Mouse (Mus musculus) heart, adult 10 weeks (tissue): ENCODE results near the gene Lmo1. TPM values are rescaled to one million over a fixed set of nuclear protein-coding genes. Genes with fewer than 3 reads are reported as not detected.

Experiments
- polyA plus RNA-seq: library from polyadenylated mRNA; stranded (reverse); fragments of 350-450 nt; fragmentation: Illumina TruSeq; extraction: RNeasy Lipid Tissue Mini Kit (QIAGEN cat#74804); gene quantifications from one replicate; pipeline ENCODE4 v1.2.3, GENCODE M21; 2014; ENCODE audit warnings: low read depth, low replicate concordance

The Lmo1 gene
- polyA plus RNA-seq, result 2.7 TPM

DNA sequence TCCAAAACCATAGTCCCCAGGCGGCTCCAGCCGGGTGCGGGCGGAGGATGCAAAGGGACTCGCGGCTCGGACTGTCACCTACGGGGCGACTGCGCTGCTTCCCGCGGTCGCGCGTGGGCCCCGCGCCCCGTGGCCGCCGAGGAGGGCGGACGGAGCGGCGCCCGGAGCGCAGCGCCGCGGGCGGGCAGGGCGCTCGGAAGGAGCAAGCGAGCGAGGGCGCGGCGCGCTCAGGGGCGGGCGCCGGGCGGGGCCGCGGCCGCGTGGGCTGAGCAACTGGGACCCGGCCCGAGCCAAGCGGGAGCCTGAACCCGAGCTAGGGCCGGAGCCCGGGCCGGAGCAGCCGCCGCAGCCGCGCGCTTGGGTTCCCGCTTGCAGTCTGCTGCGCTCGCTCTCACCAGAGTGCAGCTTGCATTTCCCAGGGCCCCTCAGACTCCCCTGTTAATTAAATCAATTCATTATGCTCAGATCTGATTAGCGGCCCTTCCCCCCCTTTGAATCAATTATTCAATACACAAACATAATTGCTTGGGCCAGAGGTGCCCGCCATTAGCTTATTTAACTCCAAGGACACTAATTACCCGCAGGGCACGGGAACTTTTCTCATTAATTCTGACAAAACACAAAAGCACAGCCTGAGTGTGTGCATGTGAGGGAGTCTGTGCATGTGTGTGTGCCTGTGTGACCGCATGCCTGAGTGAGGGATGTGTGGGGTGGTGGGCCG, at the start of gene Lmo1:
Gene Lmo1, minus strand, starts transcription at position 259 of the 721 bp plus-strand sequence.

Other genes starting within 250 kb of the Lmo1 start
- 18.9 TPM for gene Nlrp10, start 245.0 kb downstream of the Lmo1 start, polyA plus RNA-seq
- gene Eif3f, start 240.8 kb downstream of the Lmo1 start, polyA plus RNA-seq, result 84.8 TPM
- gene Tub, start 224.9 kb downstream of the Lmo1 start, polyA plus RNA-seq, result 0.52 TPM
- gene Ric3, start 91.9 kb downstream of the Lmo1 start, polyA plus RNA-seq, result 1.6 TPM